Mouse (Mus musculus) G1E (cell line): ENCODE measurements around the gene Rnf215. TPM values are rescaled to one million over a fixed set of nuclear protein-coding genes. Genes with fewer than 3 reads are reported as not detected.
"Not testable (repeated sequence)": the region's sequence is repeated elsewhere in the genome, so short reads cannot be mapped to it uniquely, and the experiment has no call there.

Source experiments
- ATAC-seq: 2 replicates; pipeline ENCODE4 v1.8.0; 2016; ENCODE audit warnings: mild to moderate bottlenecking; ENCODE audit not compliant: insufficient number of reproducible peaks, poor library complexity, low FRiP score, severe bottlenecking; ENCODE audit errors: extremely low read depth
- DNase-seq: peaks from one replicate; pipeline ENCODE4 v3.0.0; 2012; ENCODE audit warnings: low spot score
- H3K27me3 ChIP-seq: 2 replicates; pipeline ENCODE4 v1.6.1; 2012; ENCODE audit warnings: mild to moderate bottlenecking, low read length, inconsistent platforms; ENCODE audit not compliant: insufficient read depth
- H3K36me3 ChIP-seq: replicated peaks from 2 replicates; pipeline ENCODE3; 2012; ENCODE audit warnings: mild to moderate bottlenecking, inconsistent platforms
- H3K4me1 ChIP-seq: 2 replicates; pipeline ENCODE4 v1.6.1; 2012; ENCODE audit warnings: low read depth, low read length, inconsistent platforms, mixed read lengths; ENCODE audit not compliant: insufficient read depth
- H3K4me3 ChIP-seq: 2 replicates; pipeline ENCODE4 v1.5.1; 2012; ENCODE audit warnings: low read depth, mild to moderate bottlenecking, inconsistent platforms, low read length, moderate library complexity, mixed read lengths
- H3K9me3 ChIP-seq: replicated peaks from 2 replicates; pipeline ENCODE4 v1.6.1; 2012; ENCODE audit warnings: inconsistent platforms
- CTCF ChIP-seq: IDR thresholded peaks from 2 replicates; pipeline ENCODE4 v1.5.1; 2012; ENCODE audit warnings: low read depth, low read length, inconsistent platforms, mixed read lengths
- GATA1 ChIP-seq: IDR thresholded peaks from 2 replicates; pipeline ENCODE4 v1.6.1; 2012; ENCODE audit warnings: borderline replicate concordance, low read length, inconsistent platforms, mixed read lengths
- GATA2 ChIP-seq: IDR thresholded peaks from 2 replicates; pipeline ENCODE4 v1.6.1; 2012; ENCODE audit warnings: low read depth, low read length, inconsistent platforms, borderline replicate concordance
- POLR2AphosphoS5 ChIP-seq: IDR thresholded peaks from 2 replicates; pipeline ENCODE4 v1.6.1; 2012; ENCODE audit warnings: low read depth, low read length, inconsistent platforms; ENCODE audit not compliant: insufficient replicate concordance
- TAL1 ChIP-seq: conservative IDR thresholded peaks from 2 replicates; pipeline ENCODE4 v1.6.1; 2012; ENCODE audit warnings: low read depth, low read length, inconsistent platforms, mixed read lengths
- polyA plus RNA-seq: library from polyadenylated mRNA; stranded (reverse); fragments of >175 nt; gene quantifications from 2 replicates; pipeline ENCODE4 v1.2.3, GENCODE M21; 2012
- total RNA-seq, 2 experiments: library from RNA; stranded (forward) in 1 of 2; stranded (reverse) in 1 of 2; fragments of 200-1000 nt in 1 of 2; fragments of >200 nt in 1 of 2; fragmentation: Nextera tagmentation in 1 of 2; gene quantifications; 2 replicates each; pipeline ENCODE4 v1.2.3; 2014 to 2017

Rnf215 gene
- total and polyA plus RNA-seq, 3 experiments = 2.8 to 12.9 (median 5.1) TPM

- Histone ChIP-seq H3K27me3 (no peaks in the 10 kb centered on the region), H3K9me3 (no peaks in the 10 kb centered on the region), H3K36me3 (peaks cover 65% of the 10 kb centered on the region), H3K4me3 (no peak overlapping the region), H3K4me1 (peaks cover 24% of the 10 kb centered on the region)
- DNase-seq = no peak
- TF ChIP-seq CTCF (no peak), TAL1 (no peak), GATA2 (no peak), POLR2AphosphoS5 (no peak)
- no peak for ATAC-seq
These were observed 49.4 kb downstream of the Rnf215 start for GRCm38 (mm10) chr11:4184251-4184952.

- not testable (repeated sequence) for H3K27me3 ChIP-seq, H3K9me3 ChIP-seq, H3K4me3 ChIP-seq, ATAC-seq, DNase-seq
- Histone ChIP-seq H3K36me3 (peaks cover 62% of the 10 kb centered on the region), H3K4me1 (peaks cover 26% of the 10 kb centered on the region)
These were observed 50.5 kb downstream of the Rnf215 start for GRCm38 (mm10) chr11:4185480-4185879.

- H3K36me3 ChIP-seq = peaks cover 62% of the 10 kb centered on the region
- no peaks in the 10 kb centered on the region for H3K9me3 ChIP-seq
- no peaks in the 10 kb centered on the region for H3K27me3 ChIP-seq
- peak; percentile 99 for DNase-seq
- TF ChIP-seq GATA1 (no peak), POLR2AphosphoS5 (no peak), TAL1 (no peak), GATA2 (no peak), CTCF (no peak)
- H3K4me3 ChIP-seq = peak within 1 kb of the TSS; percentile 89
- peaks cover 30% of the 10 kb centered on the region for H3K4me1 ChIP-seq
- peak; percentile 99 for ATAC-seq
These were observed 51.7 kb downstream of the Rnf215 start, which contains the start of gene Tbc1d10a for GRCm38 (mm10) chr11:4186486-4187317. Gene Tbc1d10a (plus strand): TSS chr11:4186789.

- peak; percentile 11 for DNase-seq
- Histone ChIP-seq H3K27me3 (no peaks in the 10 kb centered on the region), H3K9me3 (no peaks in the 10 kb centered on the region), H3K36me3 (peaks cover 62% of the 10 kb centered on the region), H3K4me3 (peak overlapping the region; percentile 89), H3K4me1 (peaks cover 30% of the 10 kb centered on the region)
- ATAC-seq = no peak
- no peak for TF ChIP-seq CTCF
- TF ChIP-seq GATA2 = no peak
- TF ChIP-seq POLR2AphosphoS5 = no peak
- no peak for TF ChIP-seq TAL1
- no peak for TF ChIP-seq GATA1
These were observed 52.3 kb downstream of the Rnf215 start for GRCm38 (mm10) chr11:4187318-4187700.

GRCm38 (mm10) chr11:4189182-4189581 is 54.2 kb downstream of the Rnf215 start:
- ATAC-seq (no peak), DNase-seq (no peak)
- Histone ChIP-seq H3K4me3 (no peak overlapping the region), H3K9me3 (no peaks in the 10 kb centered on the region), H3K4me1 (peaks cover 30% of the 10 kb centered on the region), H3K36me3 (peaks cover 60% of the 10 kb centered on the region), H3K27me3 (no peaks in the 10 kb centered on the region)
- TF ChIP-seq TAL1 (no peak), CTCF (no peak), GATA1 (no peak), POLR2AphosphoS5 (no peak), GATA2 (no peak)

GRCm38 (mm10) chr11:4190677-4191076 is 55.7 kb downstream of the Rnf215 start:
- Histone ChIP-seq H3K9me3 (no peaks in the 10 kb centered on the region), H3K4me1 (peaks cover 34% of the 10 kb centered on the region), H3K4me3 (no peak overlapping the region), H3K36me3 (peaks cover 74% of the 10 kb centered on the region), H3K27me3 (no peaks in the 10 kb centered on the region)
- DNase-seq (no peak), ATAC-seq (no peak)
- TF ChIP-seq GATA2 (no peak), POLR2AphosphoS5 (no peak), CTCF (no peak), TAL1 (no peak), GATA1 (no peak)

Other genes starting within 250 kb of the Rnf215 start
- not detected in 2 replicates for gene 4921536K21Rik, start 240.1 kb upstream of the Rnf215 start, total RNA-seq (2014; fragmentation: Nextera tagmentation)
- gene 4921536K21Rik, start 240.1 kb upstream of the Rnf215 start, total RNA-seq (2017) = 0.05 TPM in 1 of 2 replicates, not detected in the other
- gene 4921536K21Rik, start 240.1 kb upstream of the Rnf215 start, polyA plus RNA-seq = not detected in 2 replicates
- not detected in 2 replicates for gene Dusp18, start 240.0 kb upstream of the Rnf215 start, total RNA-seq (2014; fragmentation: Nextera tagmentation)
- 0.11 and 0.12 TPM in 2 replicates for gene Dusp18, start 240.0 kb upstream of the Rnf215 start, total RNA-seq (2017)
- not detected in 2 replicates for gene Dusp18, start 240.0 kb upstream of the Rnf215 start, polyA plus RNA-seq
- not detected in 2 replicates for gene Slc35e4, start 220.5 kb upstream of the Rnf215 start, total RNA-seq (2014; fragmentation: Nextera tagmentation)
- 0.05 TPM in 1 of 2 replicates, not detected in the other for gene Slc35e4, start 220.5 kb upstream of the Rnf215 start, total RNA-seq (2017)
- not detected in 2 replicates for gene Slc35e4, start 220.5 kb upstream of the Rnf215 start, polyA plus RNA-seq
- gene Tcn2, start 203.0 kb upstream of the Rnf215 start, total RNA-seq (2014; fragmentation: Nextera tagmentation) = 5.4 and 7.1 TPM in 2 replicates
- 9.2 and 10.3 TPM in 2 replicates for gene Tcn2, start 203.0 kb upstream of the Rnf215 start, total RNA-seq (2017)
- gene Tcn2, start 203.0 kb upstream of the Rnf215 start, polyA plus RNA-seq = 0.22 and 0.36 TPM in 2 replicates
- gene Pes1, start 171.2 kb upstream of the Rnf215 start, total RNA-seq (2014; fragmentation: Nextera tagmentation) = 127 and 141 TPM in 2 replicates
- gene Pes1, start 171.2 kb upstream of the Rnf215 start, total RNA-seq (2017) = 166 and 213 TPM in 2 replicates
- gene Pes1, start 171.2 kb upstream of the Rnf215 start, polyA plus RNA-seq = 36.3 and 73.0 TPM in 2 replicates
- not detected in 2 replicates for gene 4930556J24Rik, start 158.4 kb upstream of the Rnf215 start, total RNA-seq (2014; fragmentation: Nextera tagmentation)
- gene 4930556J24Rik, start 158.4 kb upstream of the Rnf215 start, total RNA-seq (2017) = 0.12 and 0.16 TPM in 2 replicates
- not detected in 2 replicates for gene 4930556J24Rik, start 158.4 kb upstream of the Rnf215 start, polyA plus RNA-seq
- not detected in 2 replicates for gene Gal3st1, start 151.6 kb upstream of the Rnf215 start, total RNA-seq (2014; fragmentation: Nextera tagmentation)
- gene Gal3st1, start 151.6 kb upstream of the Rnf215 start, total RNA-seq (2017) = not detected in 2 replicates
- not detected in 2 replicates for gene Gal3st1, start 151.6 kb upstream of the Rnf215 start, polyA plus RNA-seq
- gene Sec14l4, start 103.7 kb upstream of the Rnf215 start, total RNA-seq (2014; fragmentation: Nextera tagmentation) = not detected in 2 replicates
- 0.06 and 0.11 TPM in 2 replicates for gene Sec14l4, start 103.7 kb upstream of the Rnf215 start, total RNA-seq (2017)
- gene Sec14l4, start 103.7 kb upstream of the Rnf215 start, polyA plus RNA-seq = not detected in 2 replicates
- not detected in 2 replicates for gene Sec14l3, start 70.4 kb upstream of the Rnf215 start, total RNA-seq (2014; fragmentation: Nextera tagmentation)
- 0.11 TPM in 1 of 2 replicates, not detected in the other for gene Sec14l3, start 70.4 kb upstream of the Rnf215 start, total RNA-seq (2017)
- not detected in 2 replicates for gene Sec14l3, start 70.4 kb upstream of the Rnf215 start, polyA plus RNA-seq
- 5.4 and 6.5 TPM in 2 replicates for gene Mtfp1, start 39.8 kb upstream of the Rnf215 start, total RNA-seq (2014; fragmentation: Nextera tagmentation)
- 10.5 and 12.7 TPM in 2 replicates for gene Mtfp1, start 39.8 kb upstream of the Rnf215 start, total RNA-seq (2017)
- 12.3 and 14.2 TPM in 2 replicates for gene Mtfp1, start 39.8 kb upstream of the Rnf215 start, polyA plus RNA-seq
- 13.7 and 13.8 TPM in 2 replicates for gene Sec14l2, start 11.8 kb upstream of the Rnf215 start, total RNA-seq (2014; fragmentation: Nextera tagmentation)
- gene Sec14l2, start 11.8 kb upstream of the Rnf215 start, total RNA-seq (2017) = 4.6 and 6.6 TPM in 2 replicates
- gene Sec14l2, start 11.8 kb upstream of the Rnf215 start, polyA plus RNA-seq = 3.3 and 3.5 TPM in 2 replicates
- gene Ccdc157, start 25.1 kb downstream of the Rnf215 start, total RNA-seq (2014; fragmentation: Nextera tagmentation) = 1.1 and 4.1 TPM in 2 replicates
- gene Ccdc157, start 25.1 kb downstream of the Rnf215 start, total RNA-seq (2017) = 2.5 and 3.2 TPM in 2 replicates
- 1.1 and 1.3 TPM in 2 replicates for gene Ccdc157, start 25.1 kb downstream of the Rnf215 start, polyA plus RNA-seq
- gene Sf3a1, start 25.1 kb downstream of the Rnf215 start, total RNA-seq (2014; fragmentation: Nextera tagmentation) = 103 and 124 TPM in 2 replicates
- gene Sf3a1, start 25.1 kb downstream of the Rnf215 start, total RNA-seq (2017) = 35.4 and 39.0 TPM in 2 replicates
- gene Sf3a1, start 25.1 kb downstream of the Rnf215 start, polyA plus RNA-seq = 138 and 174 TPM in 2 replicates
- gene Tbc1d10a, start 51.6 kb downstream of the Rnf215 start, total RNA-seq (2014; fragmentation: Nextera tagmentation) = 2.2 and 5.0 TPM in 2 replicates
- 20.8 and 25.4 TPM in 2 replicates for gene Tbc1d10a, start 51.6 kb downstream of the Rnf215 start, total RNA-seq (2017)
- 24.1 and 28.3 TPM in 2 replicates for gene Tbc1d10a, start 51.6 kb downstream of the Rnf215 start, polyA plus RNA-seq
- gene Castor1, start 83.0 kb downstream of the Rnf215 start, total RNA-seq (2014; fragmentation: Nextera tagmentation) = 8.4 and 9.0 TPM in 2 replicates
- 8.2 and 10.7 TPM in 2 replicates for gene Castor1, start 83.0 kb downstream of the Rnf215 start, total RNA-seq (2017)
- 2.9 and 4.5 TPM in 2 replicates for gene Castor1, start 83.0 kb downstream of the Rnf215 start, polyA plus RNA-seq
- gene Osm, start 101.2 kb downstream of the Rnf215 start, total RNA-seq (2014; fragmentation: Nextera tagmentation) = 7.2 and 8.0 TPM in 2 replicates
- gene Osm, start 101.2 kb downstream of the Rnf215 start, total RNA-seq (2017) = 8.3 and 10.3 TPM in 2 replicates
- gene Osm, start 101.2 kb downstream of the Rnf215 start, polyA plus RNA-seq = 4.0 and 4.5 TPM in 2 replicates
- 0.75 TPM in 1 of 2 replicates, not detected in the other for gene Lif, start 122.4 kb downstream of the Rnf215 start, total RNA-seq (2014; fragmentation: Nextera tagmentation)
- gene Lif, start 122.4 kb downstream of the Rnf215 start, total RNA-seq (2017) = 1.0 and 1.2 TPM in 2 replicates
- 0.02 and 0.12 TPM in 2 replicates for gene Lif, start 122.4 kb downstream of the Rnf215 start, polyA plus RNA-seq